Mouse (Mus musculus) limb, embryonic 11.5 days (tissue): Measurements from ENCODE around the gene Gna11. TPM values are rescaled to one million over a fixed set of nuclear protein-coding genes. Genes with fewer than 3 reads are reported as not detected.

Experiments used
- ATAC-seq: fragments of 200-750 bp; cut with Nextera tagmentation; 2 replicates; pipeline ENCODE4 v1.8.0; 2017; ENCODE audit warnings: low read depth; ENCODE audit not compliant: insufficient number of reproducible peaks, low FRiP score, low TSS enrichment
- DNase-seq: peaks from one replicate; pipeline ENCODE4 v3.0.0-alpha.2; 2015; ENCODE audit warnings: low spot score
- H3K27ac ChIP-seq: fragments of 300-500 bp; sonication (generic); replicated peaks from 2 replicates; pipeline ENCODE4 v1.5.1; 2014; ENCODE audit warnings: low read depth, mild to moderate bottlenecking, low read length
- H3K27me3 ChIP-seq: fragments of 300-500 bp; sonication (generic); 2 replicates; pipeline ENCODE4 v1.6.1; 2014; ENCODE audit warnings: mild to moderate bottlenecking, low read length, mixed read lengths; ENCODE audit not compliant: control insufficient read depth, insufficient read depth
- H3K36me3 ChIP-seq: fragments of 300-500 bp; sonication (generic); 2 replicates; pipeline ENCODE4 v1.6.1; 2014; ENCODE audit warnings: mild to moderate bottlenecking, low read length, moderate library complexity, mixed read lengths; ENCODE audit not compliant: control insufficient read depth, insufficient read depth
- H3K4me1 ChIP-seq: fragments of 300-500 bp; sonication (generic); 2 replicates; pipeline ENCODE4 v1.6.1; 2014; ENCODE audit warnings: low read length, mixed read lengths; ENCODE audit not compliant: control insufficient read depth, insufficient read depth
- H3K4me2 ChIP-seq: fragments of 300-500 bp; sonication (generic); 2 replicates; pipeline ENCODE4 v1.6.1; 2014; ENCODE audit warnings: low read depth, mild to moderate bottlenecking, moderate library complexity; ENCODE audit not compliant: severe bottlenecking
- H3K4me3 ChIP-seq: fragments of 300-500 bp; sonication (generic); 2 replicates; pipeline ENCODE4 v1.5.1; 2014; ENCODE audit warnings: low read depth, low read length
- H3K9ac ChIP-seq: fragments of 300-500 bp; sonication (generic); 2 replicates; pipeline ENCODE4 v1.6.1; 2014; ENCODE audit warnings: mild to moderate bottlenecking, low read length
- H3K9me3 ChIP-seq: fragments of 300-500 bp; sonication (generic); 2 replicates; pipeline ENCODE4 v1.6.1; 2016; ENCODE audit warnings: low read length; ENCODE audit not compliant: control insufficient read depth
- WGBS: fragments of 180-500 bp; shearing (Covaris S2); extraction: QIAGEN DNeasy Blood & Tissue Kit; methylation state at CpG from one replicate; pipeline ENCODE4 v1.1.7; 2014; 5-methylcytosine and 5-hydroxymethylcytosine counted together
- polyA plus RNA-seq: library from polyadenylated mRNA; unstranded; fragments of >200 nt; fragmentation: Nextera tagmentation; extraction: Ambion mirVana; gene quantifications from 2 replicates; pipeline ENCODE4 v1.2.1, GENCODE M21; 2014

The Gna11 gene
- 80.3 and 82.1 TPM in 2 replicates for polyA plus RNA-seq

DNA sequence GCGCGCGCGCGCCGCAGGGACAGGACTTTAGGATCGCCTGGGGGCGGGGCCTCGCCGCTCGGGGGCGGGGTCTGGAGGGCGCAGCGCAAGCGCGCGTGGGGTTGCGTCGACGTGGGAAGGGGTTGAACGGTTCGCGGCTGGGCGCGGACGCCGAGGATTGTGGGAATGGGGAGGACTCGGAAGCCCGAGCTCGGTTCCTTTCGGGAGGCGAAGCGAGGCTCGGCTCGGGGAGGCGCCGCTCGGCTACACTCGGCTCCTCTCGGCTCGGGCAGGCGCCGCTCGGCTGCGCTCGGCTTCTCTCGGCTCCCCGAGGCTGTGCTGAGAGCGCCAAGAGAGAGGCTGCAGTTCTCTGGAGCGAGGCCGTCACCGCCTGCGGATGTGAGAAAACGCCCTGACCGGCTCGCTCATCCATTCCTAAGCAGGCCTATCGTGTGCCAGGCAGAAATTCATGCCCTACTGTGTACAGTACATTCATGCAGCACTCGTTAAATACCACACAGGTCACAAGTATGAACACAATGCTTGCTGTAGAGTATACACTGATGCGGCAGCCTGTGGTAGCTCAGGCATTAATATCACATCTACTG, at the start of gene Gna11:
Gene Gna11, minus strand, starts transcription at position 30 of the 587 bp plus-strand sequence.
- H3K4me3 ChIP-seq, result peak within 1 kb of the TSS; percentile 64
- H3K9me3 ChIP-seq, result no peaks in the 10 kb centered on the region
- H3K4me2 ChIP-seq, result peak within 1 kb of the TSS; percentile 94
- H3K27me3 ChIP-seq, result no peaks in the 10 kb centered on the region
- H3K27ac ChIP-seq, result peak within 1 kb of the TSS; percentile 18; the same call in 1 of the 2 replicates
- DNase-seq, result peak; percentile 100
- H3K4me1 ChIP-seq, result peaks cover 18% of the 10 kb centered on the region
- 1% methylated on average over 58 of the region's 59 CpGs for WGBS
- peak within 1 kb of the TSS; percentile 86 for H3K9ac ChIP-seq
- no peaks in the 10 kb centered on the region for H3K36me3 ChIP-seq
- ATAC-seq, result peak; percentile 93

DNA sequence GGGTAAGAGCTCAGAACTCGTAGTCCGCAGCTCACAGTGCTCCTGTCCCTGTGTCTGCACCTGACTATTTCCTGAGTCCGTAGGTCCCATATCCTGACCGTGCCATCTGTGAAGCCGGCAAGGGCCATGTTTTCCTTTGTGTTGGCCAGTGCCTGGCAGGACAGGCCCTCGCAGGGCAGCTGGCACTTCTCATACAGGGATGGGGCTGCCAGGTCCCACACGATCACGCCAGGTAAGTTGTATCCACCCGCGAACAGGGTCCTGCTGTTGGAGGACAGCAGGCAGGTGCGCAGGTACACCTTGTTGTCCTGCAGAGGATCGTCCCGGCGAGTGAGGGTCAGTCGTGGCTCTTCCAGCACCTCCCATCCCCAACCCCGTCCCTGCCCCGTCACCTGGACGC, 48.9 kb upstream of the Gna11 start:
- peaks cover 3% of the 10 kb centered on the region; the same call in 1 of the 2 replicates for H3K27me3 ChIP-seq

DNA sequence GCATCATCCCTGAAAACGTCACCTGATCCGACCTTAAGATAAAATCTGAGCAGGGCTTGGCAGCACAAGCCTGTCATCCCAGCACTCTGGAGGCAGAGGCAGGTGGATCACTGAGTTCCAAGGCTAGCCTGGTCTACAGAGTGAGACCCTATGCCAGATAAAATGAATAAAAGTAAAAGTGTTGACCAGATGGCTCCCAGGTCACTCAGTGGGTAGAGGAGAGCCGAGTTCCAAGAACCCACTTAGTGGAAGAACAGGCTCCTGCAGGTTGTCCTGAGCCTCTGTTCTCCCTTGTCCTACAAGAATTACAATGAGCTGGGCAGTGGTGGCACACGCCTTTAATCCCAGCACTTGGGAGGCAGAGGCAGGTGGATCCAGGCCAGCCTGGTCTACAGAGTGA, 48.2 kb upstream of the Gna11 start:
- no peak overlapping the region for H3K4me3 ChIP-seq
- WGBS, result 70% methylated on average over 4 of the region's 4 CpGs
- no peak for DNase-seq

More for the DNA sequence above, 48.9 kb upstream of the Gna11 start:
- Histone ChIP-seq H3K9me3 (no peaks in the 10 kb centered on the region), H3K4me2 (no peak overlapping the region), H3K9ac (no peak overlapping the region), H3K4me3 (no peak overlapping the region), H3K36me3 (no peaks in the 10 kb centered on the region), H3K4me1 (peaks cover 26% of the 10 kb centered on the region), H3K27ac (no peak overlapping the region)
- ATAC-seq (no peak), DNase-seq (no peak)
- 71% methylated on average over 18 of the region's 18 CpGs for WGBS

DNA sequence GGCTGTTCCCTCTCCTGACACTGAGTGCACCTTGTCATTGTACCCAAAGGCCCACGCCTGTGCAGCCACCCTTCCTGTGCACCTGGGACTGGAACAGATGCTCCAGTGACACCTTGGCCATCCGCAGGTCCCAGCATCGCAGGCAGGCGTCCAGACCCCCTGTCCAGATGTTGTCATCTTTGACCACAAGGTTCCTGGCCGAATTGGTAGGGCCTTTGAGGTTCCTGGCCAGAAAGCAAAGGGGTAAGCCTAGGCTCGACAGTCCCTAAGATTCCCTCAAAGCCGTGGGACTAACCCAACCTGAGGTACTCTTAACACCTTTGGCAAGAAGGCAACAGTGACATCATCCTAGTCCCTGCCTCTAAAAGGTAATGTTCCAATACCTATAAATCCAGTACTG, 47.6 kb upstream of the Gna11 start:
- Histone ChIP-seq H3K9ac (no peak overlapping the region), H3K4me3 (no peak overlapping the region), H3K27ac (no peak overlapping the region), H3K4me1 (peaks cover 22% of the 10 kb centered on the region), H3K36me3 (no peaks in the 10 kb centered on the region), H3K4me2 (no peak overlapping the region), H3K27me3 (peaks cover 3% of the 10 kb centered on the region; the same call in 1 of the 2 replicates), H3K9me3 (no peaks in the 10 kb centered on the region)
- WGBS, result 80% methylated on average over 7 of the region's 7 CpGs
- DNase-seq, result no peak
- no peak for ATAC-seq

More for the DNA sequence above, 48.2 kb upstream of the Gna11 start:
- H3K4me2 ChIP-seq, result no peak overlapping the region
- no peak overlapping the region for H3K27ac ChIP-seq
- ATAC-seq, result no peak
- peaks cover 3% of the 10 kb centered on the region; the same call in 1 of the 2 replicates for H3K27me3 ChIP-seq
- peaks cover 22% of the 10 kb centered on the region for H3K4me1 ChIP-seq
- H3K9ac ChIP-seq, result no peak overlapping the region
- H3K36me3 ChIP-seq, result no peaks in the 10 kb centered on the region
- H3K9me3 ChIP-seq, result no peaks in the 10 kb centered on the region

DNA sequence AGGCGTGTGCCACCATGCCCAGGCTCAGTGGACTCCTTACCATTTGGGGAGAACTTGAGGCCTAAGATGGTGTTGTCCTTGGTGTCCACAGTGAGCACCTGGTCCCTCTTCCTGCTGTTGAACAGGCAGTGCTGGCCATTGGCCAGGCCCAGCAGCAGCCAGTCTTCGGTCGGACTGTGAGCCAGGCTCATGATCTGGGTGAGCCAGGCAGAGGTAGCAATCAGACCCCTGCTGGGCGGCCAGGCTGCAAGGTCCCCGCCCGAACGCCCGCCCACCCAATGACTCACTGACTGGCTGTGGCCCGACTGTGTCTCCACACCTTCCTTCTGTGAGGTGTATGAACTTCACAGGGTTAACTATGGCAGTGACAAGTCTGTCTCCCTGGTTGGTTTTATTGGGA, 46.9 kb upstream of the Gna11 start:
- no peaks in the 10 kb centered on the region for H3K36me3 ChIP-seq
- H3K9ac ChIP-seq, result no peak overlapping the region
- DNase-seq (no peak), ATAC-seq (no peak)
- 62% methylated on average over 9 of the region's 9 CpGs for WGBS
- peaks cover 3% of the 10 kb centered on the region; the same call in 1 of the 2 replicates for H3K27me3 ChIP-seq
- no peaks in the 10 kb centered on the region for H3K9me3 ChIP-seq
- H3K4me2 ChIP-seq, result no peak overlapping the region
- H3K4me3 ChIP-seq, result no peak overlapping the region
- H3K4me1 ChIP-seq, result peaks cover 16% of the 10 kb centered on the region
- H3K27ac ChIP-seq, result no peak overlapping the region

DNA sequence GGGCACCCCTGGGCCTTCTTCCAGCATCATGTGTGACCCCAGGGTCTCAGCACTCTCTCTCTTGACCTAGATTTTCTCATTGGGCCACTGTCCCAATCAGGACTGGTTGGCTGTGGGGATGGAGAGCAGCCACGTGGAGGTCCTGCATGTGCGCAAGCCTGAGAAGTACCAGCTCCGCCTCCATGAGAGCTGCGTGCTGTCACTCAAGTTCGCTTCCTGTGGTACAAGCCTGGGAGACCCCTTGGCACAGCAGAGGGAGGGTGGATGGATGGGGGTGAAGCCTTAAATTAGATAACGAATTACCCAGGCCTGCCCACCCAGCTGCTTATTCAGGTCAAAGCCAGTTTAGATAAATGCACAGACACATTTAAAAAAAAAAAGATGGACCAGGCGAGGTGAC, 43.7 kb upstream of the Gna11 start:
- H3K27ac ChIP-seq, result no peak overlapping the region
- H3K27me3 ChIP-seq, result no peaks in the 10 kb centered on the region
- no peak overlapping the region for H3K4me2 ChIP-seq
- H3K36me3 ChIP-seq, result no peaks in the 10 kb centered on the region
- H3K9ac ChIP-seq, result no peak overlapping the region
- no peaks in the 10 kb centered on the region for H3K4me1 ChIP-seq
- no peak for DNase-seq
- no peaks in the 10 kb centered on the region for H3K9me3 ChIP-seq
- H3K4me3 ChIP-seq, result no peak overlapping the region
- ATAC-seq, result no peak
- 73% methylated on average over 7 of the region's 7 CpGs for WGBS

DNA sequence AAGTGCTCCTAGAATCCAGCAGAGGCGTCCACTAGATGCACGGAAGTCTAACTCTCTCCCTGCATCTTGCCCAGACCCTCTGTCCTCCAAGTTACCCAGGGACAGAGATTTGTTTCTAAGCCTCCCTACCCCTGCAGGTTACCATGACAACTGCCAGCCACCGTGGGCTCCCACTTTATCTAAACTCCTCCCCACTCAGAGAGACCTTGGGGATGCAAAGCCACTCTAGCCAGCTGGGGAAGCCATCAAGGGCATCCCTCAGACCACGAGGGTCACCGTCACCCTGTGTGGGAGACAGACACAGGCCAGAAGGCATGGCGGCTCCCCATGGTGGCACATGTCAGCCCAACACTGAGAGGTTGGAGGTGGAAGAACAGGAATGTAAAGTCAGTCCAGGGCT, 38.4 kb upstream of the Gna11 start:
- H3K9me3 ChIP-seq, result no peaks in the 10 kb centered on the region
- H3K4me2 ChIP-seq, result no peak overlapping the region
- ATAC-seq (no peak), DNase-seq (no peak)
- no peaks in the 10 kb centered on the region for H3K36me3 ChIP-seq
- H3K27ac ChIP-seq, result no peak overlapping the region
- peaks cover 7% of the 10 kb centered on the region for H3K4me1 ChIP-seq
- H3K4me3 ChIP-seq, result no peak overlapping the region
- 0 out of 2 replicates have a peak, but pooled peaks cover 2% of the 10 kb centered on the region for H3K27me3 ChIP-seq
- no peak overlapping the region for H3K9ac ChIP-seq
- 69% methylated on average over 6 of the region's 6 CpGs for whole genome bisulfite sequencing

DNA sequence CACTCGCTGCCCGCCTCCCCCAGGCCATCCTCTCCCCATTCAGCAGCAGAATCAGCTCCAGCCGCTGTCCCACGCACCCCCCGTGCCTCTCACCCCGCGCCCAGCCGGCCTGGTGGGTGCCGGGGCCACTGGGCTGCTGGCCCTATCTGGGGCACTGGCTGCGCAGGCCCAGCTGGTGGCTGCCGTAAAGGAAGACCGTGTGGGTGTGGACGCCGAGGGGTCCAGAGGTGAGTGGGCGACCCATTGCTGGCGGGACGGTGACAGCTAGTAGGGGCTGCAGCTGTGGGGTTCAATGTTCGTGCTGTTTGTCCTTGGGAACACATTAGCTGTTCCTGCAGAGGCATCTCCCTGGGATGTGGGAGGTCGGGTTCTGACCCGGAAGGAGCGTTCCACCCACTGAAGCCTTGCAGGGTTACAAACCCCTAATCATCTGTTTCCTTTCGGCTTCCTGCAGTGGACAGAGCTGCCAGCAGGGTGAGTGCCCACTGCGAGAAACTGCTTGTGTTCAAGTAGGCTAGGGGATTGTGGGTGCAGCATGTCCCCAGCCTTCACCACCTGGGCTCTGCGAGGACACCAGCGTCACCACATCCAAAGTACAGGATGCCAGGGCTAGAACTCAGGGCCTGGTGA, 35.6 kb upstream of the Gna11 start:
- Histone ChIP-seq H3K9ac (no peak overlapping the region; the same call in 1 of the 2 replicates), H3K27me3 (0 out of 2 replicates have a peak, but pooled peaks cover 2% of the 10 kb centered on the region), H3K27ac (0 out of 2 replicates have a peak overlapping the region, but pooled peaks have one; percentile 10), H3K36me3 (no peaks in the 10 kb centered on the region), H3K9me3 (no peaks in the 10 kb centered on the region), H3K4me2 (no peak overlapping the region), H3K4me1 (peaks cover 12% of the 10 kb centered on the region), H3K4me3 (no peak overlapping the region)
- DNase-seq (no peak), ATAC-seq (no peak)
- 48% methylated on average over 25 of the region's 25 CpGs for WGBS
